Mouse (Mus musculus) olfactory bulb, adult 2 months (tissue): Measurements from ENCODE around the gene Mrps24.

ENCODE experiments used
- CTCF ChIP-seq: fragments of 200-500 bp; IDR thresholded peaks from 2 replicates; pipeline ENCODE4 v1.5.1; 2012; ENCODE audit warnings: low read depth, mild to moderate bottlenecking, low read length, moderate library complexity; ENCODE audit not compliant: insufficient read depth
- POLR2A ChIP-seq: fragments of 200-500 bp; IDR thresholded peaks from 2 replicates; pipeline ENCODE4 v1.6.1; 2012; ENCODE audit warnings: mild to moderate bottlenecking, low read depth, low read length, moderate library complexity; ENCODE audit not compliant: insufficient read depth

DNA sequence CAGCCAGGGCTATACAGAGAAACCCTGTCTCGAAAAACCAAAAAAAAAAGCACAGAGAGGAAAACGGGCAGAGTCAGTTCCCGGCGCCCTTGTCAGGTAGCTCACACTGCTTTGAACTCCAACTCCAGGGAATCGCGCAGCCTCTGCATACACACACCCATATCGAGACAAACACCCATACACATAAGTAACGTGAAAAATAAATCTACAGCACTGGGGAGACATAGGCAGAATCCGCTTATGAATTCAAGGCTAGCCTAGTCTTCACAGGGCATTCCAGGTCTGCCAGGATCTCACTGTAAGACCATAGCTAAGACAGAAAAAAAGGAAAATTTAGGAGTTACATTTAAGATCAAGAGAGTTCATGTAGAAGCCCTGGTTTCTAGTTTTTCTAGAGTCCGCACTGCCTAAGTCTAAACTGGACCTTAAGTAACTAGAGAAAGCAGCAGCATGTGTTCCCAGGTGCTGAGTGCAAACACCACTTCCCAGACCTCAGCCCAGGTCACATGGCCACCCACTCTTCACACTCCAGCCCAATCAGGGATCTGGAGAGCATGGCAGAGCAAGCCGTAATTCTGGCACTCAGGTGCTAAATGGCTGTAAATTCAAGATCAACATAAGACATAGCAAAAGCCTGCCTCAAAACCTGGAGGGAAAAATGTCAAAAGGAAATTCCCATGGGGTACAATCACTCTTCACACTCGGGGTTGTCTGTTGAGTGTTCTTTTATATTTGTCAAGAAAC lies 3.3 kb upstream of the Mrps24 start:
- no peak for TF ChIP-seq CTCF
- TF ChIP-seq POLR2A, result no peak
